Mouse (Mus musculus): ENCODE data around the gene B4galt7.

Gene B4galt7

DNA sequence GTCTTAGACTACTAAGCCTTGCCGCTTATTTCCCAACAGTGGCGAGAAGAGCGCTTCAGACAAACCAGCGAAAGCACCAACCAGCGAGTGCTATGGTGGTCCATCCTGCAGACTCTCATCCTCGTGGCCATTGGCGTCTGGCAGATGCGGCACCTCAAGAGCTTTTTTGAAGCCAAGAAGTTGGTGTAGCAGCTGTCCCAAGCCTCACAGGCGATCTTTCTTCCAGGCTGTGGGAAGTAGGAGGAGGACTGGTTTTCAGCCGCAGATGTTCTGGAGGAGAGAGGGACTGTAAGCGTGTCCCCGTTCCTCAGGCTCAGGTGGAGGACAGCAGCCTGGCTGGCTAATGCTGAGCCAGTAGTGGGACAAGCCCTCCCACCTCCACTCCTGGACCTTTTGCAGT is 2.9 kb upstream of the B4galt7 start:
- DNase-seq (ENCODE audit: low spot score in 2 of 2), result peak in 1 of 2 experiments; percentile 55

DNA sequence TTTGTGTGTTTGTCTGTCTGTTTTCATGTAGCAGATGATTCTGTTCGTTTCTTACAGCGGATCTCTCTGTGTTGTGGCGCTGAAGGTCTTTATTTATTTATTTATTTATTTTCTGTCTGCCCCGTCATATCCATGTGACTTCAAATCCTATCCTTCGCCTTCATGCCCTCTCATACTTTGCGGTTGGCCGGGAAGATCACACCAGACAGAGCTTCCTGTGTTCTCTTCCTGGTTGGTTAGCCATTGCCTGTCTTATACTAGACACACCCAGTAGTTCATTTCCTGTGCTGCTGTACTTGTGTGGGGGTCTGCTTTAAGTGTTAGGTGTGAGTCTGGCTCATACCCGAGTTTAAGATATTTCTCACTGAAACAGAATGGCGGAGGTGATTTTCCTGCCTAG is 961 bp downstream of the B4galt7 start:
- DNase-seq (ENCODE audit: low spot score in 2 of 2), result no peak

DNA sequence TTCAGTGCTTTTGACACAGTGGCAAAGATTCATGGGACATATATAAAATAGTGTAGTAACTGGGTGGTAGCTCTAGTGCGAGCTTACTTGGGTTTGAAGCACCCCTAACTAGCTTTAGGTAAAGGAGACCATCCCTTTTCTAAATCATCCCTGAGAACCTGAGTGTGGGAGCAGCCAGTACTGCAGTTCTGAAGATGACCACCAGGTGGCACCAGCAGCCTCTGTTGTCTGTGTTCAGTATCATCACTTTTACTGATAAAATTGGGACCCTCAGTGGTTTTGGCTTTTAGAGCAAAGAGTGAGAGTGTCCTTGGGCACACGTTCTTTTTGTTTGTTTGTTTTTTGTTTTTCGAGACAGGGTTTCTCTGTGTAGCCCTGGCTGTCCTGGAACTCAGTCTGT is 1.9 kb downstream of the B4galt7 start:
- peak; percentile 84 to 87 for DNase-seq (ENCODE audit: low spot score in 2 of 2)

DNA sequence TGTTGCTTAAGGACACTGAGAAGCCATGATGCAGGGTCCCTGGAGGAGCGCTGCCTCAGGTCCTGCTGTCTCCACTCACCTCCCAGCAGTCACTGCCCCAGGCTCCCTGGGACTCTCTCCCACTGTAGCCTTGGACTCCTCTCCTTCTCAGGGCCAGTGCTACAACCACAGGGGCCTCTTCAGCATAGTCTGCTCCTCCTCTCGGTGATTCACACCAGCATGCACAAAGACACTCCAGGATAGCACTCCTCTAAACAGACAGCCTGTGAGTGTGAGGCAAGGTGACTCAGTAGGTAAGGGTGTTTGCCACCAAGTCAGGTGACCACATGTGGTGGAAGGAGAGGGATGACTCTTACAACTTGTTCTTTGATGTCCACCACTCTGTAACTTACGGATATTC is 4.9 kb downstream of the B4galt7 start:
- no peak for DNase-seq (ENCODE audit: low spot score in 2 of 2)

DNA sequence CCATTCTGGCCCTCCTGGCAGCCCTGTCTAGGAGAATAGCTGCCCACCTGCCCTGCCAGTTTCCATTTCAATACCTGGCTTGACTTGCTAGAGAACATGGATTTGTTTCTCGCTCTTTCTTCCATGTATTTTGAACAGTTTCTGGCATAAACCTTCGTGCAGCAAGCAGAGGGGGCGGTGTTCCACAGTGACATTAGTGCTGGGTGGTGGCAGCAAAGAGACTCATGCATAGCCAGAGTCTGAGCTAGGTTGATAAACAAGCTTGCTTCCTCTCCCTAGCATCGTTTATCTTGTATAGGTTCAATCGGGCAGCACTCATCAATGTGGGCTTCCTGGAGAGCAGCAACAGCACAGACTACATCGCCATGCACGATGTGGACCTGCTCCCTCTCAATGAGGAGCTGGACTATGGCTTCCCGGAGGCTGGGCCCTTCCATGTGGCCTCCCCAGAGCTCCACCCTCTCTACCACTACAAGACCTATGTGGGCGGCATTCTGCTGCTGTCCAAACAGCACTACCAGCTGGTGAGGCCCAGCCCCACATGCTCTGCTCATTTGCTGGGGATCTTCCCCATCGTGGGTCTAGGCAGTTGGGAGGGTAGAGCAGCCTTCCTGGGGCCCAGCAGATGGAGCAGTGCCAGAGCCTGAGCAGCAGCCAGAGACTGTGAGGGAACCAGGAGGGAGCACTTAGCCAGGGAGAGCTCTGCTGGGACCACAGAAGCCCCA is 7.4 kb downstream of the B4galt7 start:
- no peak for DNase-seq (ENCODE audit: low spot score in 2 of 2)

DNA sequence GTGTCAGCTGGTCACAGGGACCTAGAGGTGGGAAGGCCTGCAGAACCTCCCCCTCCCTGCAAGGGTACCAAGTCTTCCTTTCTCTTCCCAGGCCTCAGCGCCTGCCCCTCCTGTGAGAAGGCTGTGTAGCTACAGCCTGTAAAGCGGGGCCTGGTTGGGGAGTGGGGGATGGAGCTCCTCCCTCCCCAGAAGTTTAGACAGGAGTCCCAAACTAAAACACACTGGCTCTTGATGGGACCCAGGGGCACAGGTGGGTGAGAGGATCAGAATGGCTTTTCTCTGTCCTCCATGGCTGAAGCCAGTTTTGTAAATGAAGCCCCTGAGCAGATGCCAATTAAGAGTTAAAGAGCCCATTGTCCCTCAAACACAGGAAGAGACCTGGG is 7.9 kb downstream of the B4galt7 start:
- DNase-seq (ENCODE audit: low spot score in 2 of 2), result no peak

DNA sequence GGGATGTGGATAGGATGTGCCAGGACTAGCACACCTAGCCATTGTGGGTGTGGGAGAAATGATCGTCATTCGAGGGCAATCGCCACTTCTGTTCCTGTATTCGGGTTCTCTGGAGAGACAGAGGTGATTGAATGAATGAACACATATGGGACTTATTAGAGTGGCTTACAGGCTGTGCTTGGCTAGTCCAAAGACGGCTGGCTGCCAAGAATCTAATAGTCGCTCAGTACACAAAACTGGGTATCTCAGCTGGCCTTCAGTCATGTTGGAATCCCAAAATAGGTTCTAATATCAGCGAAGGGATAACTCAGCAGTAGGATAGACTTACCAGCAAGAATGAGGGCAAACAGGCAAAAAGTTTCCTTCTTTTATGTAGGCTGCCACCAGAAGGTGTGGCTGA is 12.3 kb downstream of the B4galt7 start:
- no peak for DNase-seq (ENCODE audit: low spot score in 2 of 2)

DNA sequence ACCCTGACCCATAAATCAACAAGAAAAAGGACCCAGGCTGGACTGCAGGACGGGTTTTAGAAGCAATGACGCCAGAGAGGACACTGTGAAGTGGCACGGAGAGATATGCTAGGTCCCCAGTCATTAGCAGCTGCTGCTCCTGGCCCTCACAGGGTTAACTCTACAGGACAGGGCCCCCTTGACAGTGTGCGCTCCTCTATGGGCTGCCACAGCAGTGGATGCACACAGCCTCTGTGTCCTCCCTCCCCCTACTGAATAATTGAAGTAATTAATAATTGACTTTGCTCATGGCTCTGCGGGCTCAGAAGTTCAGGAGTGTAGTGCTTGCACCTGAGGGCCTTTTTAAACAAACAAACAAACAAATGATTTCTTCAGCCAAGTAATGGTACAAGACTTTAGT is 13.8 kb downstream of the B4galt7 start:
- no peak for DNase-seq (ENCODE audit: low spot score in 2 of 2)

DNA sequence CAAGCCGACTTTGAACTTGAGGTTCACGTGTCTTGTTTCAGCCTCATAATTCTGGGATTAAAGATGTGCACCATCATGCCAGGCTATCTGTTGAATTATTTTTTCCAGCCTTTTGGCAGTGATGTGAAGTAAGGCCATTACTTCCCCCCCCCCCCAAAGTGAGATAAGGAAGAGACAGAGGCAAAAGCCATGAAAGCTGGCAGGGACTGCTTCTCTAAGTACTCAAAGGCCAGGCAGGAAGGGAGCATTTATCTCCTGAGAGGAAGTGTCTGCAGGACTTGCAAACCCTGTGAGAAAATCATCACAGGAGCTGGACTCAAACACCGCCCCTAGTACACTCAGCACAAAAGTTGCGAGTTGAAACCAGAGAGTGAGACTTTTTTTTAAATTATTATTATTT is 19.6 kb downstream of the B4galt7 start:
- DNase-seq (ENCODE audit: low spot score in 2 of 2), result no peak

DNA sequence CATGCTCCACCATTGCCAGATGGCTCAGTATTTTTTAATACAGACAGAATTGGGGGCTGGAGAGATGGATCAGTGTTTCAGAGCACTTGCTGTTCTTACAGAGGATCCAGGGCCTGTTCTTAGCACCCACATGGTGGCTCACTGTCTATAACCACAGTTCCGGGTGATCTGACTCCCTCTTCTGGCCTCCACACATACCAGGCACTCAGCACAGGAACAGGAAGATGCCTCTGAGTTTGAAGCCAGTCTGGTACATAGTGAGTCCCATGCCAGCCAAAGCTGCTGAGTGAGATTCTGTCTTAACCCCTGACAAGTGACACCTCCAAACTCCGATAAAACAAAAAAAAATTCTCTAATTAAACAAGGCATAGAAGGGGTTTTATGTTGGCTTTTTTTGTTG is 20.6 kb downstream of the B4galt7 start:
- DNase-seq (ENCODE audit: low spot score in 2 of 2), result no peak

DNA sequence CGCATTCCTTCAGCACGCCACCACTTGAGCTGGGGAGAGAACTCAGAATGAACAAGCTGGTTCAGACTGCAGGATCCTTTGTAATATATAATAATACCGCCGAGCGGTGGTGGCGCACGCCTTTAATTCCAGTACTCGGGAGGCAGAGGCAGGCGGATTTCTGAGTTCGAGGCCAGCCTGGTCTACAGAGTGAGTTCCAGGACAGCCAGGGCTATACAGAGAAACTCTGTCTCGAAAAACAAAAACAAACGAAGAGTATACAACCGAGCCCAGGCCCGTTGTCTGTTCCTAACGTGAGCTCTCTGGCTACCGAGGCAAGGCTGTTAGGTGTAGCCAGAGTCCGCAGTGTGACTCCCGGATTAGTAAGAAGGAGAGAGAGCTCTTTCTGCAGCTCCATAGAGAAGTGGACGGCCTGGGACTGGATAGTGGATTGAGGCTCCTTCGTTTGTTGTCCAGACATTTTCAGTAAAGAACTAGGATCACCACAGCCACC is 22.5 kb downstream of the B4galt7 start:
- peak in 1 of 2 experiments; percentile 35 for DNase-seq (ENCODE audit: low spot score in 2 of 2)

DNA sequence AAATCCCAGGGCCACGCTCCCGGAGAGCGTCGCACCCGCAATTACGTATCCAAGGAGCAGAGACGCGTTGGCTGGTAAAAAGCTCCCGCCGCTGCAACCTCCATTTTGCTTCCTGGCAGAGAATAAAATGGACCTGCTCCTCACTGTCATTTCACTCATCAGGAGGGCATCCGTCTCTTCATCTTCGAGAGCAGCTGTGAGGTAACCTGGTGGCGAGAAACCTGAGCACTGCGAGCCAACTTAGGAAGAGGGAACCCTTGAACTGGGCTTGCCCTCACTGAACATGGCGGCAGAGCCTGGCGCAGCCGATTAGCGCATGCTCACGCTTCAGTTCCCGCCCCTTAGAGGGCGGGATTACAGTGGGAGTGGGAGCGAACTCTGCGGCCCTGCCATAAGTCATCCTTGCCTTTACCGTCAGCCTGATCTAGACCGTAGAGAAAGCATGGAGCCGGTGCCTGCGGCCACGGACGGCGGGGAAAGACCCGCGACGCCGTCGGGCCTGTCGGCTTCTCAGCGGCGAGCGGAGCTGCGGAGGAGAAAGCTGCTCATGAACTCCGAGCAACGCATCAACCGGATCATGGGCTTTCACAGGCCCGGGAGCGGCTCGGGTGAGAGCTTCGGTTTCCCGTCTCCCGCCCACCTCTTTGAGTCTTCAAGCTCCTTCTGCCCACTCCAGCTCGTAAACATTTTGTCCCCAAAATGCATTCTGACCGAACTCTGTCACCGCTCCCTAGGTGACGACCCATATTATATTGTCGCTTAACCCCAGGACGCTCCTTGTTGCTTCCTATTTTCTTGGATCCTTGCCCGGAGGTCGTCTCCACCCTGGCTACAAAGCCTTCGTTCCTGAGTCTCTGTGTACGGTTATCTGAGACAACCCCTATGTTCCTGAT is 23.2 kb downstream of the B4galt7 start, which contains the start of gene Caml:
Gene Caml, plus strand, starts transcription at position 357 of the 893 bp plus-strand sequence.
- DNase-seq (ENCODE audit: low spot score in 2 of 2), result peak; percentile 88 to 89

DNA sequence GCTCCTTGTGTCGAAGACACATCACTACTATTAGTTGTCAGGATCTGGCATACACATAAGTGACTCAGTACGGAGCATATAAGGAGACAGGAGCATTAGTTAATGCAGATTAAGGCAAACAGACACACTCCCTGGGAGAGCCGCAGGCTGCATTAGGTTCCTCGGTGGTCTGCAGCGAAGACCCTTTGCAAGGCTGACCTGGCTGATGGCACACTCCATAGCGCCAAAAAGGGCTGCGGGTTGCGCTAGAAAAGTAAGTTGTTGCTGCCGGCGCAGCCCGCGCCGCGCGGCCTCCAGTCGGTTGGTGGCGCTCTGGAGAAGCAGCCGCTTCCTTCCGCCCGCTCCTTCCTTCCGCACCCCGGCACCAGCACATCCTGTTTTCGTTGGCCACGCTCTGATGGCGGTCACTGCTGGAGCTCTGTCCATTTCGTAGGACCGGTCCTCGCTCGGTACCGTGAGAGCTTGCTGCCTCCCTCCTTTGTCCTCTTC is 35.0 kb downstream of the B4galt7 start, which contains the start of gene Ddx46:
Gene Ddx46, plus strand, starts transcription at position 389 of the 489 bp plus-strand sequence.
- DNase-seq (ENCODE audit: low spot score in 2 of 2), result peak; percentile 88

DNA sequence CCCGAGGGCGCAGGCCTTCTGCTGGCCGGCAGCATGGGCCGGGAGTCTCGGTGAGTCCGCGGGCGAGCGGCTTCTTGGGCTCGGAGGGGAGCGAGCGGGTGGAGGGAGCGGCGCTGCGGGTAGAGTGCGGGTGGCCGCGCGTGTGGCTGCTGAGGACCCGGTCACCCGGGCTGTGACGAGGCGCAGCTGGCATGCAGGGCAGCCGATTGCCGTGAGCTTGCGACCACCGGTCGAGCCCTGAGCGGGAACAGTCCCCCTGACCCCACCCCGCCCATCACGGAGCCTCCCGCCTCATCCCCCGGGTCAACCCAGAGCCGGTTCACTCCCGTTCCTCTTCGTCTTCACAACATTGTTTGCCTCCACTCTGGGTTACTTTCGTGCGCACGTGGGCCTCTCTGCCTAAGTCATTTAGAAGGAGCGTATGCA is 35.5 kb downstream of the B4galt7 start:
- no peak for DNase-seq (ENCODE audit: low spot score in 2 of 2)

DNA sequence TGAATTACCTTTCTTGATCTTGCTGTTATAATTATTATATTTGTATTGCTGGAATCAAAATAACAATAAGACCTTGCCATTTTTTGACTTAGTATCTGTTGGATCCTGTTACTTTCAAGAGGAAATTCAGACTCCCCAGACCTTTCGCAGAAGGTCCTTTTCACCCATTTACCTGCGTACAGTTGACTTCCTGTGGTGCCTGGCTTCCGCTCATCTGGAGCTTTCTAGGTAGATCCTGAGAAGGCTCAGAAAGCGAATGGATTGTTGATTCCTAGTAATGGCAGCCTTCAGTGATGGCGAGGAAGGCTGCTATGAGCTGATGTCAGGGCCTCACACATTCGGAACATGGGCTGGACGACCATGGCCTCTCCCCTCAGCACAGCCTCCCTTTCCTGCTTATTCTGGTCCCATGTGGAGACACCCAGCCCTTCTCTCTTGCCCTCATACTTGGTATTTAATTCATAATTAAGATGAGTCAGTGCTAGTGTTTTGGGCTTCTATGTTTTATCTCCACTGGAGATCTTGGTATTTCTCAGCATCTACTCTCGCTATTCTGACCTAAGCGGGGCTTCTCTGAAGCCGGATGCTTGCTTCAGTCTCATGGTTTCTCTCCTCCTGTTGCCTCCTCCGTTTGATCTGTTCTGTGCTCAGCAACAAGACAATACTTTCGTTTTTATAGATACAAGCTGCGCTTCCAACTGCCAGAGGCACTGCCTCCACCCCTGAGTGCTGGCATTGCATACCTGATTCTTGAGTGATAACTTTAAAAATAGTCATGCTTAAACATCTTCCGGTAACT is 36.7 kb downstream of the B4galt7 start:
- DNase-seq (ENCODE audit: low spot score in 2 of 2), result no peak

DNA sequence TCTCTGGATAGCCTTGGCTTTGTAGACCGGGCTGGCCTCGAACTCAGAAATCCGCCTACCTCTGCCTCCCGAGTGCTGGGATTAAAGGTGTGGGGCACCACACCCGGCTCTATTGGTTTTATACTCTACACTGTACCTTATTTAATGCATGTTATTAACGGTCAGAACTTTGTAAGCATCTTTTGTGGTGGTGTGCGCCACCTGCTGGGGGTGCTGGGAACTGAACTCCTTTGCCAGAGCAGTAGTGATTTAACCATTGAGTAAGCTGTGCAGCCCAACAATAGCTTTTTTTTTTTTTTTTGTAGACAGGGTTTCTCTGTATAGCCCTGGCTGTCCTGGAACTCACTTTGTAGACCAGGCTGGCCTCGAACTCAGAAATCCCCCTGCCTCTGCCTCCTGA is 40.8 kb downstream of the B4galt7 start:
- peak; percentile 72 to 80 for DNase-seq (ENCODE audit: low spot score in 2 of 2)

DNA sequence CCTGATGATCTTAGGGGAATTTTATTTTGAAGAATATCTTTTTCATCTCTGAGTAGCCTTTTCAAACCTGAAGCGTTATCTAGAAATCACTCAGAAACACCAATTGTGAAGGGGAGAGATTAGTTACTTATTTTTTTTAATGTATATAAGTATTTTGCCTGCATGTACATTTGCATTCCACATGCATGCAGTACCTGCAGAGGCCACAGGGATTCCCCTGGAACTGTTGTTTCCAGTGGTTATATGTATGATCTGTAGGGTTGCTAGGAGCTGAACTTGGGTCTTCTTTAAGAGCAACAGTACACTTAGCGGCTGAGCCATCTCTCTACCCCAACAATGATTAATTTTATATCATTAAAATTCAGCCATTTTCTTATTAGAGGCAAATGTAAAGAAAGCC is 44.8 kb downstream of the B4galt7 start:
- peak in 1 of 2 experiments; percentile 16 for DNase-seq (ENCODE audit: low spot score in 2 of 2)

DNA sequence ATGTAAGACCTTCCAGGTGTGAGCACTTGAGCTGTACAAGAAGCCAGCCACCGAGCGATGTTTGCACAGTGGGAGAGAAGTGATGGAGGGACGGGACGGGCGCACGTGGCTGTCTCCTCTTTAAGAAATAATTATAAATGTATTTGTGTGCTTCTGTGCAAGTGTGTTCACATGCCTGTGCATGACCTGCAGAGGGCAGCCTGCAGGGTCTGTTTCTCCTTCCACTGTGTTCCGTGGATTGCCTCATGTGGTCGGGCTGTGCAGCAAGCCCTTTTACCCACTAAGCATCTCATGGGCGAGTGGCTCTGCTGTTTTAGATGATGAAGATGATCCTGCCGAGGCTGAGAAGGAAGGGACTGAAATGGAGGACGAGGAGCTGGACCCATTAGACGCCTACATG is 50.4 kb downstream of the B4galt7 start:
- DNase-seq (ENCODE audit: low spot score in 2 of 2), result no peak

DNA sequence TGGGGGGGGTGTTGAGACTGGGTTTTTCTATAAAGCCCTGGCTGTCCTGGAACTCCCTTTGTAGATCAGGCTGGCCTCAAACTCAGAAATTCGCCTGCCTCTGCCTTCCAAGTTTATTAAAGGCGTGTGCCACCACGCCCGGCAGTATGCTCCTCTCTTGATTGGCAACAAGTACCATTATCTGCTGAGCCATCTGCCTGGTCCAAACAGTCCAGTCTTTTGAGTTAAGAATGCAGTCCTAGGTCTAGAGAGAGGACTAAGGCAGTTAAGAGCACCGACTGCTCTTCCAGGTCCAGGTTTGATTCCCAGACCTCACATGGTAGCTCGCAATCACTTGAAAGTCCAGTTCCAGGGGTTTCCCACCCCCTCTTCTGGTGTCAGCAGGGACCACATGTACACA is 51.3 kb downstream of the B4galt7 start:
- no peak for DNase-seq (ENCODE audit: low spot score in 2 of 2)

Data from frontal cortex, postnatal 36 days (tissue).